Mouse (Mus musculus): Measurements from ENCODE around the gene Adgrv1. TPM values are rescaled to one million over a fixed set of nuclear protein-coding genes. Genes with fewer than 3 reads are reported as not detected.

Adgrv1 gene
- polyA plus RNA-seq, 2 experiments = 0.08 to 0.24 TPM

GRCm38 (mm10) chr13:81110479-81110878, 522.5 kb downstream of the Adgrv1 start:
- TF ChIP-seq EP300 (IDR thresholded peaks at IDR 0.05; ENCODE audit: low read depth) (no peak), CTCF (IDR thresholded peaks at IDR 0.05; ENCODE audit: low read depth) (no peak)
- 67% methylated on average over 4 of the region's 4 CpGs for WGBS (ENCODE audit: insufficient replicate concordance)
- ATAC-seq (ENCODE audit: insufficient read depth) = no peak

DNA sequence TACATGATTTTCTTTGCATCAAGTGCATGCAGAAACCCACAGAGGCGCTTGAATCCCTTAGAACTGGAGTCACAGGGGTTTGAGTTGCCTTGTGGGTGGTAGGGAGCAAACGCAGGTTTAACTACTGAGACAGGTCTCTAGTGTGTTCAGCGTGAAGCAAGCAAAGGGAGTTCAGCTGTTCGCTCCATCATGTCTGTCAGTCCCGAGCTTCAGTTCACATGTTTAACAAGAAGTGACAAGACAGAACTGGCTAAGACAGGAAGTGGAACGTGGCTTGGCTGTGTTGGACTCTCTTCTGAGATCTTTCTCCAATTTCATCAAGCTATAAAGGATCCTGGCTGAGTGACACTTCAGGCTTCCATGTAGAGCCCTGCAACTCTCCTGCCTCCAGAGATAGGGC, 523.3 kb downstream of the Adgrv1 start:
- TF ChIP-seq CTCF (IDR thresholded peaks at IDR 0.05; ENCODE audit: low read depth) = no peak
- no peak for TF ChIP-seq EP300 (IDR thresholded peaks at IDR 0.05; ENCODE audit: low read depth)
- ATAC-seq (ENCODE audit: insufficient read depth) (no peak), DNase-seq (ENCODE audit: low read depth in 3 of 3, low spot score in 3 of 3) (no peak)
- Histone ChIP-seq H3K27me3 (ENCODE audit: control insufficient read depth, insufficient read depth, low read length) (no peaks in the 10 kb centered on the region), H3K4me1 (replicated peaks; ENCODE audit: control insufficient read depth in 2 of 2, insufficient read depth in 2 of 2, low read length in 1 of 2) (no peaks in the 10 kb centered on the region), H3K27ac (no peak overlapping the region), H3K9me3 (ENCODE audit: control insufficient read depth, low read length) (no peaks in the 10 kb centered on the region), H3K4me3 (ENCODE audit: insufficient read depth in 1 of 2, low read depth in 2 of 2, low read length in 2 of 2) (no peak overlapping the region), H3K4me2 (ENCODE audit: low read depth) (no peak overlapping the region), H3K36me3 (replicated peaks; ENCODE audit: control insufficient read depth, insufficient read depth, low read depth) (no peaks in the 10 kb centered on the region), H3K9ac (replicated peaks) (no peak overlapping the region)
- 36% methylated on average over 6 of the region's 6 CpGs for WGBS (ENCODE audit: insufficient replicate concordance)

More at GRCm38 (mm10) chr13:81110479-81110878, 522.5 kb downstream of the Adgrv1 start:
- H3K4me1 ChIP-seq (replicated peaks; ENCODE audit: control insufficient read depth in 2 of 2, insufficient read depth in 2 of 2, low read length in 1 of 2) = no peaks in the 10 kb centered on the region
- H3K27ac ChIP-seq = no peak overlapping the region
- no peak for DNase-seq (ENCODE audit: low read depth in 3 of 3, low spot score in 3 of 3)
- H3K36me3 ChIP-seq (replicated peaks; ENCODE audit: control insufficient read depth, insufficient read depth, low read depth) = no peaks in the 10 kb centered on the region
- H3K27me3 ChIP-seq (ENCODE audit: control insufficient read depth, insufficient read depth, low read length) = no peaks in the 10 kb centered on the region
- H3K4me3 ChIP-seq (ENCODE audit: insufficient read depth in 1 of 2, low read depth in 2 of 2, low read length in 2 of 2) = no peak overlapping the region
- H3K9ac ChIP-seq (replicated peaks) = no peak overlapping the region
- no peaks in the 10 kb centered on the region for H3K9me3 ChIP-seq (ENCODE audit: control insufficient read depth, low read length)
- no peak overlapping the region for H3K4me2 ChIP-seq (ENCODE audit: low read depth)

DNA sequence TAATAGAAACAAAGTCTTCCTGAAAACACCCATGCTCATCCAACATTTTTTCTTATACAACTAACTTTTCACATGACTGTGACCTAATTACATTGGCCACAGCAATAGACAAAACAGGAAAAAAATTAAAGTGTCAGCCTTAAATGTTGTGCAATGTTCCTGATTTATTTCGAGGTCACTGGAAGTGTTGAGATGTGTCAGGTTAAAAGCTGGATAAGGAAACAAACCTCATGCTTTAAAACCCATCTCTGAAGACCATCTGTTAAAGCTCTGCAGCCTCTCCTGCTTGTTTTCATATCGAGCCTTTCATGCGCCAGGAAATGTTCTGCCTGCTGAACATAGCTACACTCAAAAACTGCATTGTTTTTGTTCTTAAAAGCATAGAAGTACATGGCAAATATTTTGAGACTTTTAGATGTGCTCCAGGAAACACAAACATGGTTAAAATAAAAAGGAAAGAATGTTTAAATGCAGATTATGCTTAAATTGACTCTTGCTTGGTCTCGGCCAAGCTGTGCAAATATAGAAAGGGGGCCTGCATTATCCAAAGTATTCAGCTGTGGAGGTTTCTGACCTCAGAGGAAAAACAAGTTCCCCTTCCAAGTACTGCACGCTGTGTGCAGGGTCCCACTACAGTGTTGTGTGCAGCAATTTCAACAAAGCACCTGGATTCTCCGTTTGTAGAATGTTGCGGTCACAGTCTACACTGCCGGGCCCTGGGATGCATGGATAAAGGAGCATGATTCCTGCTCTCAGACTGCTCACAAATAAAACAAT, 524.2 kb downstream of the Adgrv1 start:
- no peaks in the 10 kb centered on the region for H3K36me3 ChIP-seq (replicated peaks; ENCODE audit: control insufficient read depth, insufficient read depth, low read depth)
- DNase-seq (ENCODE audit: low read depth in 3 of 3, low spot score in 3 of 3) (no peak), ATAC-seq (ENCODE audit: insufficient read depth) (no peak)
- H3K4me2 ChIP-seq (ENCODE audit: low read depth) = no peak overlapping the region
- H3K4me3 ChIP-seq (ENCODE audit: insufficient read depth in 1 of 2, low read depth in 2 of 2, low read length in 2 of 2) = no peak overlapping the region
- no peak overlapping the region for H3K27ac ChIP-seq
- WGBS (ENCODE audit: insufficient replicate concordance) = 37% methylated on average over 8 of the region's 8 CpGs
- H3K9ac ChIP-seq (replicated peaks) = no peak overlapping the region
- no peaks in the 10 kb centered on the region for H3K9me3 ChIP-seq (ENCODE audit: control insufficient read depth, low read length)
- TF ChIP-seq CTCF (IDR thresholded peaks at IDR 0.05; ENCODE audit: low read depth) (no peak), EP300 (IDR thresholded peaks at IDR 0.05; ENCODE audit: low read depth) (no peak)
- H3K4me1 ChIP-seq (replicated peaks; ENCODE audit: control insufficient read depth in 2 of 2, insufficient read depth in 2 of 2, low read length in 1 of 2) = no peaks in the 10 kb centered on the region
- no peaks in the 10 kb centered on the region for H3K27me3 ChIP-seq (ENCODE audit: control insufficient read depth, insufficient read depth, low read length)

DNA sequence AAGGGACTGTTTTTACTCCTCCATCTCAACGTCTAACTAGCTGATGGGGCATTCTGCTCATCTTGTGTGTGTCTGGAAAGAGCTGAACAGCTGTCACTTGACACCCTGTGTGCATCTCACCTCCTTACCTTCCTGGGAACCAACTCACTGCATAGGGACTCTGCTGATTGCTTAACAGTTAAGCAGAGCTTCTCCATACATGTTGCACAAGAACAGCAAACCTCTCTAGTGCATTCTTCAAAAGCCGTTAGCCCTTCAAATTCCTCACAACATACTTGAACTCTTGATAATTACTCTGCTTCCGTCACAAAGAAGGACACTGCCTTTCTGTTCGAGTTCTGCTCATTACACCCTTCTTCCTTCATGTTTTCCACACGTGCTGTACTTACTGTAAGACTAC, 525.5 kb downstream of the Adgrv1 start:
- WGBS (ENCODE audit: insufficient replicate concordance) = 41% methylated on average over 5 of the region's 5 CpGs
- ATAC-seq (ENCODE audit: insufficient read depth) = no peak
- Histone ChIP-seq H3K36me3 (replicated peaks; ENCODE audit: control insufficient read depth, insufficient read depth, low read depth) (no peaks in the 10 kb centered on the region), H3K27me3 (ENCODE audit: control insufficient read depth, insufficient read depth, low read length) (no peaks in the 10 kb centered on the region), H3K9ac (replicated peaks) (no peak overlapping the region), H3K4me1 (replicated peaks; ENCODE audit: control insufficient read depth in 2 of 2, insufficient read depth in 2 of 2, low read length in 1 of 2) (no peaks in the 10 kb centered on the region), H3K4me2 (ENCODE audit: low read depth) (no peak overlapping the region), H3K4me3 (ENCODE audit: insufficient read depth in 1 of 2, low read depth in 2 of 2, low read length in 2 of 2) (no peak overlapping the region), H3K27ac (no peak overlapping the region), H3K9me3 (ENCODE audit: control insufficient read depth, low read length) (no peaks in the 10 kb centered on the region)
- TF ChIP-seq CTCF (IDR thresholded peaks at IDR 0.05; ENCODE audit: low read depth) (no peak), EP300 (IDR thresholded peaks at IDR 0.05; ENCODE audit: low read depth) (no peak)
- DNase-seq (ENCODE audit: low read depth in 3 of 3, low spot score in 3 of 3) = no peak

GRCm38 (mm10) chr13:81103794-81104193, 529.2 kb downstream of the Adgrv1 start:
- Histone ChIP-seq H3K27ac (no peak overlapping the region), H3K4me1 (replicated peaks; ENCODE audit: control insufficient read depth in 2 of 2, insufficient read depth in 2 of 2, low read length in 1 of 2) (no peaks in the 10 kb centered on the region), H3K9ac (replicated peaks) (no peak overlapping the region), H3K27me3 (ENCODE audit: control insufficient read depth, insufficient read depth, low read length) (no peaks in the 10 kb centered on the region), H3K4me2 (ENCODE audit: low read depth) (no peak overlapping the region), H3K9me3 (ENCODE audit: control insufficient read depth, low read length) (no peaks in the 10 kb centered on the region), H3K36me3 (replicated peaks; ENCODE audit: control insufficient read depth, insufficient read depth, low read depth) (no peaks in the 10 kb centered on the region), H3K4me3 (ENCODE audit: insufficient read depth in 1 of 2, low read depth in 2 of 2, low read length in 2 of 2) (no peak overlapping the region)
- DNase-seq (ENCODE audit: low read depth in 3 of 3, low spot score in 3 of 3) = peak in 2 of 3 experiments; percentile 0 to 4
- WGBS (ENCODE audit: insufficient replicate concordance) = 45% methylated on average over 4 of the region's 4 CpGs
- ATAC-seq (ENCODE audit: insufficient read depth) = no peak
- TF ChIP-seq EP300 (IDR thresholded peaks at IDR 0.05; ENCODE audit: low read depth) (no peak), CTCF (IDR thresholded peaks at IDR 0.05; ENCODE audit: low read depth) (no peak)
